Mouse (Mus musculus): ENCODE measurements at regions not wholly inside any gene's neighbourhood (a gene's known extent, or its start where the extent isn't known, plus 50 kb on each side); places are given as distances from the start of the nearest gene placed in this dataset.

DNA sequence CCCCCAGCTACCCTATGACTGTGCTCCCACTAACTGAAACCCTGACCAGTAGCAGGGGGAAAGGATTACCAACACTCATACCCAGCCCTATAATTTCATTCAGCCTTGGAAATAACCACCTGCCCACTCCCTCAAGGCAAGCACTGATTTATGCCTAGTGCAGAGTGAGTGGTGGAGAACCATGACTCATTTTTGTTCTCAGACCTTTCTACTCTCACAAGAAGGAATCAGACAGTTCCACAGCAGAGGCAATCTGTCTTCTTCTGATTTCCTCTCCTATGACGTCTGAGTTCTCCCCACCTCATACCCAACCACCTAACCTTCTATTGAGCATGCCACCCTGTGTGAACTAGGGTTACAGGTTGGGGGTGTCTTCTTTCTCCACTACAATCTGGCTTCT is 153.6 kb downstream of the Gm9195 start:
- Histone ChIP-seq H3K27me3 (ENCODE audit: control insufficient read depth, insufficient read depth, low read length) (no peaks in the 10 kb centered on the region), H3K4me1 (replicated peaks; ENCODE audit: control insufficient read depth, insufficient read depth, low read length) (no peaks in the 10 kb centered on the region), H3K36me3 (ENCODE audit: control insufficient read depth, insufficient read depth, low read length) (no peaks in the 10 kb centered on the region), H3K4me3 (ENCODE audit: control insufficient read depth, insufficient read depth, low read length) (no peak overlapping the region), H3K27ac (ENCODE audit: control insufficient read depth, insufficient read depth, low read length) (no peak overlapping the region)
- 24% methylated on average over 1 of the region's 1 CpGs for WGBS
- TF ChIP-seq POLR2A (IDR thresholded peaks at IDR 0.05; ENCODE audit: control insufficient read depth, extremely low read depth, insufficient read depth, low read length, poor library complexity) (no peak), CTCF (IDR thresholded peaks at IDR 0.05; ENCODE audit: borderline replicate concordance, control insufficient read depth, extremely low read depth, insufficient read depth, low read length, poor library complexity) (no peak)
- DNase-seq, result no peak

DNA sequence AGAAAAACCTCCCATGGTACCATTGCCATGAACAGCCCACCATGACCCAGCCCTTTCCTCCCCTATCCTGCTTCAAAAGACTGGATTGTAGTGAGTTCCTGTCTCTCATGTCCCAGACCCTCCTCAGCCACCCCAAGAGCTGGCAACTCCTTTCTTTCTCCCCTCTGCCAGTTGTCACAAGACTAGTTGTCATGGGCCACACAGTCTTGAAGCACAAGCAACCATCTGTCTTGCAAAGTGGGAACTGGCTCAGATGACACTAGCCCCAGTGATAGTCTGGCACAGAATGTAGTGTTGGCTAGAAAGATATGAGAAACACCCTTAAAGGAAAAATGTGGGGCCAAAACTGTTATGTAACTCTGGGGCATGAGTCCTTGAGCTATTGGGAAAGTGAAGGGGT is 187.8 kb downstream of the Gm9195 start:
- Histone ChIP-seq H3K4me1 (replicated peaks; ENCODE audit: control insufficient read depth, insufficient read depth, low read length) (no peaks in the 10 kb centered on the region), H3K36me3 (ENCODE audit: control insufficient read depth, insufficient read depth, low read length) (no peaks in the 10 kb centered on the region), H3K27me3 (ENCODE audit: control insufficient read depth, insufficient read depth, low read length) (no peaks in the 10 kb centered on the region), H3K4me3 (ENCODE audit: control insufficient read depth, insufficient read depth, low read length) (no peak overlapping the region), H3K27ac (ENCODE audit: control insufficient read depth, insufficient read depth, low read length) (no peak overlapping the region)
- DNase-seq, result no peak
- TF ChIP-seq POLR2A (IDR thresholded peaks at IDR 0.05; ENCODE audit: control insufficient read depth, extremely low read depth, insufficient read depth, low read length, poor library complexity), result no peak
- TF ChIP-seq CTCF (IDR thresholded peaks at IDR 0.05; ENCODE audit: borderline replicate concordance, control insufficient read depth, extremely low read depth, insufficient read depth, low read length, poor library complexity), result no peak

DNA sequence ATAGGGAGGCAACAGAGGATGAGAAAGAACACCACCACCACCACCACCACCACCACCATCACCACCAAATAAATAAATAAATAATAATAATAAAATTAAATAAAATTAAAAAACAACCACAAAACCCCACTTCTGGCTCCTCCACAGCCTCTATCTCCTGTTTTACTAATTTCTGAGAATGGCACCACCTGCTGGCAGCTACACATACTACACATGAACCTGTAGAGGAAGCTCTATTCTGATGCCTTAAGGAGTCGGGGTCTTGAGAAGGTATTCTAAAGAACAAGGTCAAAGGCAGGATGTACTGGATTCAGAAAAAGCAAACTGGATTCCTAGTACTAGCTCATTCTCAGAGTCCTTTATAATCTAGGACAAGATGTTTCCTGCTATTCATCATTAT is 191.6 kb downstream of the Gm9195 start:
- Histone ChIP-seq H3K4me3 (ENCODE audit: control insufficient read depth, insufficient read depth, low read length) (no peak overlapping the region), H3K36me3 (ENCODE audit: control insufficient read depth, insufficient read depth, low read length) (no peaks in the 10 kb centered on the region), H3K27ac (ENCODE audit: control insufficient read depth, insufficient read depth, low read length) (no peak overlapping the region), H3K27me3 (ENCODE audit: control insufficient read depth, insufficient read depth, low read length) (no peaks in the 10 kb centered on the region), H3K4me1 (replicated peaks; ENCODE audit: control insufficient read depth, insufficient read depth, low read length) (no peaks in the 10 kb centered on the region)
- DNase-seq, result peak; percentile 23
- no peak for TF ChIP-seq POLR2A (IDR thresholded peaks at IDR 0.05; ENCODE audit: control insufficient read depth, extremely low read depth, insufficient read depth, low read length, poor library complexity)
- TF ChIP-seq CTCF (IDR thresholded peaks at IDR 0.05; ENCODE audit: borderline replicate concordance, control insufficient read depth, extremely low read depth, insufficient read depth, low read length, poor library complexity), result no peak
- 51% methylated on average over 1 of the region's 1 CpGs for WGBS

DNA sequence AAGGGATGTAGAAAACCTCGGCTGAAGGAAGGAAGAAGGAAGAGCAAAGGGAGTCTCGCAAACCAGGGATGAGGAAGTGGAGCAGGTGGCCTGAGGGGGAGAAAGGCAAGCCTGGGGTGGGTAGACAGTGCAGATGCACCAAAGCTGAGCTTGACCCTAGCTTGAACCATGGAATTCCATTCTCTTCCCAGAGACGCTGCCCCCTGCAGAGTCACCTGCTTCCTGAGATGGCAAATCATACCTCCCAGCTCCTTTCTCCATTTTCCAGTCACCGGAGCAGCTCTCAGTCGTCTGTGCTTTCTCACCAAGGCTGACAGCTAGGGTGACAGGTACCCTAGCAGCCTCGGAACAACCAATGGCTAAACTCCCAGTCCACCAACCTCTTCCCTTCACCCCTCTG is 197.0 kb downstream of the Gm9195 start:
- Histone ChIP-seq H3K36me3 (ENCODE audit: control insufficient read depth, insufficient read depth, low read length) (no peaks in the 10 kb centered on the region), H3K4me1 (replicated peaks; ENCODE audit: control insufficient read depth, insufficient read depth, low read length) (no peaks in the 10 kb centered on the region), H3K27me3 (ENCODE audit: control insufficient read depth, insufficient read depth, low read length) (no peaks in the 10 kb centered on the region), H3K27ac (ENCODE audit: control insufficient read depth, insufficient read depth, low read length) (no peak overlapping the region), H3K4me3 (ENCODE audit: control insufficient read depth, insufficient read depth, low read length) (no peak overlapping the region)
- 23% methylated on average over 6 of the region's 6 CpGs for WGBS
- DNase-seq, result no peak
- TF ChIP-seq POLR2A (IDR thresholded peaks at IDR 0.05; ENCODE audit: control insufficient read depth, extremely low read depth, insufficient read depth, low read length, poor library complexity) (no peak), CTCF (IDR thresholded peaks at IDR 0.05; ENCODE audit: borderline replicate concordance, control insufficient read depth, extremely low read depth, insufficient read depth, low read length, poor library complexity) (no peak)

DNA sequence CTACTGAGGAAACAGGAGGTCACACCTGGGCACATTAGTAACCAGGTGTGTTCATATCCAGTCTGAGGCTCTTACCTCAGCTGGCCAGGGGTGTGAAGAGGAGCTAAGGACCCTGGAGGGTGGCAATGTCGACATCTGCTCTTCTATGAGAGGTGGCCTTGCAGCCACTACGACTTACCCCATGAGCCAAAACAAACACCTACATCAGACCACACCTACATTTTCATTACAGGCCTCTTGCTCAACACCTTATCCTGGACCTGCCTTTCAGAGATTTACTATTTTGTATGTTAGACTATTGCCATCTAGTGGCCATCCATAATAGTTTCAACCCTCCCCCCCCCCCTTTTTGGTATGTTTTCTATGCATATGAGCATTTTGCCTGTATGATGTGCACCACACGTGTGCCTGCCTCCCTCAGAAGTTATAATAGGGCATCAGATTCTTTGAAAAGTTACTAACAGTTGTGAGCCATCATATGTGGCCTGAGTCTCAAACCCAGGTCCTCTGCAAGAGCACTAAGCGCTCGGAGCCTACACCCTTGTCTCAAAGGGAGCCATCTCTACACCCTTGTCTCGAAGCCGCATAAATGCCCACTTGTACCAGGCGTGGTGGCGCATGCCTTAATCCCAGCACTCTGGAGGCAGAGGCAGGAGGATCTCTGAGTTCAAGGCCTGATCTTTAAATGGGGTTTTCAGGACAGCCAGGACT is 197.8 kb downstream of the Gm9195 start:
- Histone ChIP-seq H3K4me1 (replicated peaks; ENCODE audit: control insufficient read depth, insufficient read depth, low read length) (no peaks in the 10 kb centered on the region), H3K4me3 (ENCODE audit: control insufficient read depth, insufficient read depth, low read length) (no peak overlapping the region), H3K27ac (ENCODE audit: control insufficient read depth, insufficient read depth, low read length) (no peak overlapping the region), H3K36me3 (ENCODE audit: control insufficient read depth, insufficient read depth, low read length) (no peaks in the 10 kb centered on the region), H3K27me3 (ENCODE audit: control insufficient read depth, insufficient read depth, low read length) (no peaks in the 10 kb centered on the region)
- WGBS, result 67% methylated on average over 9 of the region's 9 CpGs
- DNase-seq, result no peak
- TF ChIP-seq POLR2A (IDR thresholded peaks at IDR 0.05; ENCODE audit: control insufficient read depth, extremely low read depth, insufficient read depth, low read length, poor library complexity), result no peak
- no peak for TF ChIP-seq CTCF (IDR thresholded peaks at IDR 0.05; ENCODE audit: borderline replicate concordance, control insufficient read depth, extremely low read depth, insufficient read depth, low read length, poor library complexity)

DNA sequence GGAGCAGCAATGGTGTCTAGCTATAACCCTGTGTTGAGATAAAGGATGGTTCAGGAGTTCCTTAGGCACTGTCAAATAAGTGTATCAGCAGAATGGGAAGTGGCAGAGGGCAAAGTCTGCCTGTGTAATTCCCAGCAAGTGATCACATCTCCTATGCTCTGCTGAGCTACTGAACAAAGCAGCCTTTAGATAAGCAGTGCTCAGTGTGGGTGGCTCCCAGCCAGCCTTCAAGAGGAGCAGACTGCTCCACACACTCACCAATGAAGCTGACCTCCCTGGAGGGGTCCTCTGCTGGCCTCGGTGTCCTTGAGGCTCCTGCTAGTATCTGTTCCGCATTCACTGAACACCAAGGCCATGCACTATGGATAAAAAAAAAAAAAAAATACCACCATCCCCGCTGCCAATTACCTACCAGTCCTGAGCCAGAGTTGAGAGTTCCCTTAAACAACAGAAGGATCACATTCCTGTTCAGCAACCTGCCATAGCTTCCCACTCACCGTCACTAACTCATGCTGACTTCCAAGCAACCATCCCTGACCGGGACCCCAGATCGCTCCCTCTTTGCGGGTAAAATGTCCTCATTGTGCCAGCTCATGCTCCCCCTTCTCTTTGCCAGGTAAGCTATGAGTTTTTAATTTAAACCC is 198.9 kb downstream of the Gm9195 start:
- whole genome bisulfite sequencing, result 94% methylated on average over 7 of the region's 7 CpGs
- TF ChIP-seq POLR2A (IDR thresholded peaks at IDR 0.05; ENCODE audit: control insufficient read depth, extremely low read depth, insufficient read depth, low read length, poor library complexity) (no peak), CTCF (IDR thresholded peaks at IDR 0.05; ENCODE audit: borderline replicate concordance, control insufficient read depth, extremely low read depth, insufficient read depth, low read length, poor library complexity) (no peak)
- H3K4me1 ChIP-seq (replicated peaks; ENCODE audit: control insufficient read depth, insufficient read depth, low read length), result no peaks in the 10 kb centered on the region
- no peaks in the 10 kb centered on the region for H3K27me3 ChIP-seq (ENCODE audit: control insufficient read depth, insufficient read depth, low read length)
- no peak overlapping the region for H3K27ac ChIP-seq (ENCODE audit: control insufficient read depth, insufficient read depth, low read length)
- no peaks in the 10 kb centered on the region for H3K36me3 ChIP-seq (ENCODE audit: control insufficient read depth, insufficient read depth, low read length)
- no peak for DNase-seq
- H3K4me3 ChIP-seq (ENCODE audit: control insufficient read depth, insufficient read depth, low read length), result no peak overlapping the region

Data from thymus, adult 2 months (tissue).